Mouse (Mus musculus): ENCODE measurements around the gene Olfm1.

GRCm38 (mm10) chr2:28261438-28261837, 68.6 kb downstream of the Olfm1 start:
- no peak for TF ChIP-seq POLR2A (IDR thresholded peaks at IDR 0.05; ENCODE audit: control insufficient read depth, extremely low read depth, insufficient read depth, low read length, poor library complexity)
- no peak for TF ChIP-seq CTCF (IDR thresholded peaks at IDR 0.05; ENCODE audit: borderline replicate concordance, control insufficient read depth, extremely low read depth, insufficient read depth, low read length, poor library complexity)

Data from thymus, adult 2 months (tissue).